Mouse (Mus musculus) liver, embryonic 14 days (tissue): ENCODE data around the gene 0610012G03Rik. TPM values are rescaled to one million over a fixed set of nuclear protein-coding genes. Genes with fewer than 3 reads are reported as not detected.

Source experiments
- polyA plus RNA-seq: library from polyadenylated mRNA; depleted of rRNA; stranded (reverse); fragments of >200 nt; gene quantifications from 2 replicates; pipeline ENCODE4 v1.2.3, GENCODE M21; 2012; rRNA removed

The 0610012G03Rik gene
- 18.6 and 18.8 TPM in 2 replicates for polyA plus RNA-seq

GRCm38 (mm10) chr16:31948345-31948774 lies at the start of gene 0610012G03Rik, which contains the start of gene Ncbp2:
Gene 0610012G03Rik, minus strand, starts transcription at chr16:31948494.
Gene Ncbp2, plus strand, starts transcription at chr16:31948513.

GRCm38 (mm10) chr16:31933751-31934549 lies 14.3 kb downstream of the 0610012G03Rik start, which contains the start of gene Pigz:
Gene Pigz, plus strand, starts transcription at chr16:31933851.

Other genes with a start within 250 kb of the 0610012G03Rik start
- gene Meltf, start 69.7 kb downstream of the 0610012G03Rik start, polyA plus RNA-seq: 0.03 and 0.08 TPM in 2 replicates
- gene Pigz, start 14.6 kb downstream of the 0610012G03Rik start, polyA plus RNA-seq: 0.08 and 0.15 TPM in 2 replicates
- 25.9 and 27.6 TPM in 2 replicates for gene Ncbp2, start within 50 bp of the 0610012G03Rik start, polyA plus RNA-seq
- gene Senp5, start 54.8 kb upstream of the 0610012G03Rik start, polyA plus RNA-seq: 4.5 and 5.6 TPM in 2 replicates
- 6.7 and 8.3 TPM in 2 replicates for gene Pak2, start 130.8 kb upstream of the 0610012G03Rik start, polyA plus RNA-seq
- gene Pigx, start 151.2 kb upstream of the 0610012G03Rik start, polyA plus RNA-seq: 13.0 and 14.9 TPM in 2 replicates
- gene Cep19, start 151.3 kb upstream of the 0610012G03Rik start, polyA plus RNA-seq: 2.6 and 2.7 TPM in 2 replicates
- gene Nrros, start 217.1 kb upstream of the 0610012G03Rik start, polyA plus RNA-seq: 9.5 and 13.9 TPM in 2 replicates
- 0.89 and 1.1 TPM in 2 replicates for gene Bex6, start 231.3 kb upstream of the 0610012G03Rik start, polyA plus RNA-seq